Comparison of ENCODE assay signal across 8 mouse cellular contexts in the genomic region with DNA sequence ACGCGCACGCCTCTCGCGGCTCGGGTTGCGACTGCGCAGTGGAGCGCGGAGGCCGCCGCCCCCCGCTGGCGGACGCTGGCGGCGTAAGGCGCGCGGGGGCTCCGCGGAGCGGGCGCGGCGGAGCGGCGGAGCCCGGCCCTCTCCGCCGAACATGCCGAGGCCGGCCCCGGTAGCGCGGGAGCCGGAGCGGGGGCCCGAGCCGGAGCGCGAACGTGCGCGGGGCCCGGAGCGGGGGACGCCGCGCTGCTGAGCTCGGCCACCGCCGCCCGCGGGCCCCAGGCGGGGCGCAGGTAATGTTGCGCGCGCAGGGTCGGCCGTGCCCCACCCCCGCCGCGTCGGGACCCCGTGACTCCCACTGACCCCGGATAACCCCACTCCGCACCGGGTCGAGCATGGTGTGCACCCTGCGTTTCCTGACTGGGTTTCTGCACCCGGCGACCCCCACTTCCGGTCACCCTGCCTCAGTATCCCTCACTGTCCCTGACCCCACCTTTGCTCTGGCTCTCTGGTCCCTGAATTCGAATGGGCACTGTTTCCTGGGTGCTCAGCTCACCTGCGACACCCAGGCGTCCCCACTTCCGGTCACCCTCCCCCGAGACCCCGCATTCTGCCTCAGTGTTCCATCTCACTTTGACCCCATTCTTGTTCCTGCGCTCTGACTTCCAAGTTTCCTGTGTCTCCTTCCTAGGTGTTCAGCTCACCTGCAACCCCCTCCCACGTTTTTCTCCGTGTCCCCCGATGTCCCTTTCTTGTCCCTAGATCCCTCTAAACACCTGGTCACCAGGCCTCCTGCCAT. TPM values are rescaled to one million over a fixed set of nuclear protein-coding genes. Genes with fewer than 3 reads are reported as not detected.
DNase-seq lines count a peak whose midpoint lies in the region; ATAC-seq and TF ChIP-seq lines count a peak whose summit lies in the region.

A gene (plus strand): TSS at position 178 of the 796 bp plus-strand sequence.

- peak within 1 kb of the TSS; percentile 94 for H3K27ac ChIP-seq in embryonic facial prominence, embryonic 13.5 days
- H3K27ac ChIP-seq in heart, embryonic 11.5 days (ENCODE audit: low read depth, low read length): peak within 1 kb of the TSS; percentile 95
- H3K27ac ChIP-seq in kidney, embryonic 15.5 days: peak within 1 kb of the TSS; percentile 98
- peak within 1 kb of the TSS; percentile 80 for H3K27ac ChIP-seq in liver, adult 2 months (replicated peaks; ENCODE audit: insufficient read depth, low read depth, low read length)

- no peaks in the 10 kb centered on the region for H3K9me3 ChIP-seq in embryonic facial prominence, embryonic 13.5 days
- H3K9me3 ChIP-seq in heart, embryonic 11.5 days (replicated peaks; ENCODE audit: control insufficient read depth, low read length): no peaks in the 10 kb centered on the region
- H3K9me3 ChIP-seq in kidney, embryonic 15.5 days (replicated peaks): no peaks in the 10 kb centered on the region

- TF ChIP-seq POLR2A in liver, adult 2 months (IDR thresholded peaks at IDR 0.05; ENCODE audit: extremely low read depth, insufficient read depth, low read length): 0 out of 2 replicates have a peak, but pooled peaks have one; percentile 58
- TF ChIP-seq POLR2A in myocyte (IDR thresholded peaks at IDR 0.05; ENCODE audit: insufficient read length, low read depth): peak; percentile 88

- peak within 1 kb of the TSS; percentile 86 for H3K4me3 ChIP-seq in embryonic facial prominence, embryonic 13.5 days
- peak within 1 kb of the TSS; percentile 96 for H3K4me3 ChIP-seq in heart, embryonic 11.5 days (ENCODE audit: low read depth, low read length)
- H3K4me3 ChIP-seq in kidney, embryonic 15.5 days (replicated peaks): peak within 1 kb of the TSS; percentile 81
- peak within 1 kb of the TSS; percentile 78 for H3K4me3 ChIP-seq in liver, adult 2 months (ENCODE audit: insufficient read depth, low read depth, low read length)
- peak within 1 kb of the TSS; percentile 80 for H3K4me3 ChIP-seq in myocyte

- H3K27me3 ChIP-seq in embryonic facial prominence, embryonic 13.5 days: no peaks in the 10 kb centered on the region
- H3K27me3 ChIP-seq in heart, embryonic 11.5 days (ENCODE audit: control insufficient read depth, insufficient read depth, low read length): no peaks in the 10 kb centered on the region
- no peaks in the 10 kb centered on the region for H3K27me3 ChIP-seq in kidney, embryonic 15.5 days
- H3K27me3 ChIP-seq in liver, adult 2 months (ENCODE audit: control insufficient read depth, insufficient read depth, low read length): no peaks in the 10 kb centered on the region
- H3K27me3 ChIP-seq in myocyte (ENCODE audit: control insufficient read depth, insufficient read depth, insufficient read length): no peaks in the 10 kb centered on the region

- H3K79me2 ChIP-seq in liver, adult 2 months (ENCODE audit: control insufficient read depth, insufficient read depth, low read length): peaks cover 46% of the 10 kb centered on the region
- peaks cover 51% of the 10 kb centered on the region for H3K79me2 ChIP-seq in myocyte (ENCODE audit: control insufficient read depth, insufficient read depth)

- TF ChIP-seq CTCF in liver, adult 2 months (IDR thresholded peaks at IDR 0.05; ENCODE audit: low read depth, low read length): no peak

- peak; percentile 46 for DNase-seq in urinary bladder, postnatal 25 days (ENCODE audit: low spot score)
- no peak for DNase-seq in urinary bladder, adult 18-20 months (ENCODE audit: low spot score in 2 of 2)
- no peak for DNase-seq in liver, adult 2 months (ENCODE audit: extremely low read depth, low read depth, low spot score)
- peak; percentile 82 for DNase-seq in thymus, postnatal 25 days

- peak within 1 kb of the TSS; percentile 91 for H3K9ac ChIP-seq in embryonic facial prominence, embryonic 13.5 days
- H3K9ac ChIP-seq in heart, embryonic 11.5 days (ENCODE audit: low read depth, low read length): peak within 1 kb of the TSS; percentile 91
- peak within 1 kb of the TSS; percentile 85 for H3K9ac ChIP-seq in kidney, embryonic 15.5 days
- H3K9ac ChIP-seq in liver, adult 2 months (ENCODE audit: low read depth, low read length): peak within 1 kb of the TSS; percentile 88

- under 1% methylated on average over 85 of the region's 85 CpGs for WGBS in embryonic facial prominence, embryonic 13.5 days
- under 1% methylated on average over 66 of the region's 85 CpGs for WGBS in heart, embryonic 11.5 days (ENCODE audit: insufficient replicate concordance)
- under 1% methylated on average over 78 of the region's 85 CpGs for WGBS in kidney, embryonic 15.5 days
- WGBS in liver, adult 2 months: under 1% methylated on average over 82 of the region's 85 CpGs

- H3K36me3 ChIP-seq in embryonic facial prominence, embryonic 13.5 days: 0 out of 2 replicates have a peak, but pooled peaks cover 4% of the 10 kb centered on the region
- no peaks in the 10 kb centered on the region for H3K36me3 ChIP-seq in heart, embryonic 11.5 days (ENCODE audit: control insufficient read depth, insufficient read depth, low read length)
- peaks cover 6% of the 10 kb centered on the region; the same call in 1 of the 2 replicates for H3K36me3 ChIP-seq in kidney, embryonic 15.5 days
- H3K36me3 ChIP-seq in liver, adult 2 months (ENCODE audit: control insufficient read depth, insufficient read depth, low read length): no peaks in the 10 kb centered on the region
- H3K36me3 ChIP-seq in myocyte (ENCODE audit: control insufficient read depth, insufficient read depth): no peaks in the 10 kb centered on the region

- H3ac ChIP-seq in myocyte (ENCODE audit: control insufficient read depth, insufficient read length): peak within 1 kb of the TSS; percentile 36

- H3K4me1 ChIP-seq in embryonic facial prominence, embryonic 13.5 days: peaks cover 34% of the 10 kb centered on the region
- H3K4me1 ChIP-seq in heart, embryonic 11.5 days (ENCODE audit: control insufficient read depth, insufficient read depth, low read length): peaks cover 38% of the 10 kb centered on the region
- H3K4me1 ChIP-seq in kidney, embryonic 15.5 days: peaks cover 57% of the 10 kb centered on the region
- peaks cover 35% of the 10 kb centered on the region for H3K4me1 ChIP-seq in liver, adult 2 months (ENCODE audit: control insufficient read depth, insufficient read depth, low read length)

- H3K4me2 ChIP-seq in embryonic facial prominence, embryonic 13.5 days: peak within 1 kb of the TSS; percentile 99
- peak within 1 kb of the TSS; percentile 99 for H3K4me2 ChIP-seq in heart, embryonic 11.5 days
- H3K4me2 ChIP-seq in kidney, embryonic 15.5 days: peak within 1 kb of the TSS; percentile 67
- H3K4me2 ChIP-seq in myocyte (ENCODE audit: low read depth): peak within 1 kb of the TSS; percentile 99

- peak; percentile 18; the same call in 1 of the 2 replicates for ATAC-seq in embryonic facial prominence, embryonic 13.5 days (ENCODE audit: insufficient number of reproducible peaks, insufficient read depth, low FRiP score, low TSS enrichment, low read depth)
- ATAC-seq in heart, embryonic 11.5 days (replicated peaks; ENCODE audit: insufficient number of reproducible peaks, low FRiP score, low TSS enrichment): peak; percentile 10
- ATAC-seq in kidney, embryonic 15.5 days (replicated peaks; ENCODE audit: low FRiP score): no peak; the same call in 1 of the 2 replicates

TF ChIP-seq in myocyte, 11 proteins besides CTCF, POLR2A, EP300 and RAD21:
- TF ChIP-seq TCF12 (IDR thresholded peaks at IDR 0.05; ENCODE audit: insufficient read depth, poor library complexity, severe bottlenecking) (no peak), MYOG (IDR thresholded peaks at IDR 0.05; ENCODE audit: control insufficient read depth in 1 of 3, insufficient read depth in 1 of 3, insufficient read length in 2 of 3, low read depth in 2 of 3) (peak in 1 of 3 experiments; percentile 25), MYOD1 (IDR thresholded peaks at IDR 0.05; ENCODE audit: control insufficient read depth in 1 of 3, insufficient read length in 2 of 3, low read depth in 2 of 3) (no peak), MAX (IDR thresholded peaks at IDR 0.05; ENCODE audit: low read depth) (no peak), POLR2AphosphoS2 (IDR thresholded peaks at IDR 0.05; ENCODE audit: insufficient read length, low read depth) (peak; percentile 35), SRF (IDR thresholded peaks at IDR 0.05; ENCODE audit: control insufficient read depth, insufficient read length, low read depth) (no peak)
TF ChIP-seq in myocyte: peak in this region for 2.

RNA-seq across cellular contexts. Expression of the gene that starts here (rescaled TPM):
- polyA plus RNA-seq in embryonic facial prominence, embryonic 13.5 days (2015; fragmentation: Nextera tagmentation; extraction: Ambion mirVana): 131 and 169 TPM in 2 replicates
- polyA plus RNA-seq in heart, embryonic 11.5 days (2014; fragmentation: Nextera tagmentation; extraction: Ambion mirVana): 64.6 and 67.6 TPM in 2 replicates
- 156 and 183 TPM in 2 replicates for polyA plus RNA-seq in kidney, embryonic 15.5 days (2015; fragmentation: Nextera tagmentation; extraction: Ambion mirVana)
- total RNA-seq in liver, adult 2 months (2014; rRNA removed): 54.4 and 56.1 TPM in 2 replicates
- polyA plus RNA-seq in liver, adult 2 months (2012; rRNA removed): 110 and 123 TPM in 2 replicates
- polyA plus RNA-seq in myocyte (2012; fragmentation: generic; extraction: Trizol): 178 TPM

Comparison
In these comparisons a context has a peak if more than half of its experiments do, and no peak if none do; other contexts are left out.
1. DNase-seq: peak in urinary bladder, postnatal 25 days (single experiment) and thymus, postnatal 25 days (single experiment); none in urinary bladder, adult 18-20 months (0 of 2) and liver, adult 2 months (single experiment).
2. Peak in every context shown above with its lines, with median percentiles within 50 percentile points of each other: H3K27ac ChIP-seq, H3K4me2 ChIP-seq, H3K4me3 ChIP-seq and H3K9ac ChIP-seq.